Mouse (Mus musculus): Measurements from ENCODE around the gene Zic2.
A peak's percentile ranks its signal among the peaks of the same experiment; 100 is the strongest.
"Not testable (repeated sequence)": the region's sequence is repeated elsewhere in the genome, so short reads cannot be mapped to it uniquely, and the experiment has no call there.

Zic2 gene

GRCm38 (mm10) chr14:122474891-122475556 is at the start of gene Zic2:
Zic2 (plus strand) TSS chr14:122475435.
- DNase-seq (ENCODE audit: low spot score) = no peak

DNA sequence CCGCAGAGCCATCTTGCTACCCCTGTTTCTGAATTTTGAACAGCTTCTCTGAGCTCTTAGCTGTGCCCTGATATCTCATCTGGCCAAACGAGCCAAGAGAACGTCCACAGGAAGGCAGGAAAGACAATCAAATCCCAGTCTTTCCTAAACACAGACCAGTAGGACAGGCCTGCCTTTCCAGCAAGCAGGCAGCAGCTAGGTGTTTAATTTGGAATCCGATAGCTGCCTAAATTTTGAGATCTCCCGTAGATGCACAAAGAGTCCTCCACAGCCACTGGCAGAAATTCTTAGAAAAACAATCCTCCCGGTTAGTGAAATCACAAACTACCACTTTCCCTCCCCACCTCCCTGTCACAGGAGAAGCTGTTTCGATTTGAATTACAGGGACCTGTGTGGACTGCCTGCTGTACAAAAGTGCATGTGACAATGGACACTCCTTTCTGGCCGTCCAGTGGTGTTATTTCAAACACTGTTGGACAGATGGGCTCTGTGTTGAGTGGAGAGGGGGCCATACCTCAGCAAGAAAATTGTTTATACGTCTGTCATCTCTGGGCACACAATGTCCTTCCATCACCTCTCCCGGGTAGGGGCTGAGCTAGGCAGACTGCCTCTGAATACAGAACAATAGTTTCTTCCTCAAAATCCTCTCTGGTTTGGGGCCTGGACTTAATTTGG is 48.6 kb upstream of the Zic2 start:
- no peak for DNase-seq (ENCODE audit: low spot score)

DNA sequence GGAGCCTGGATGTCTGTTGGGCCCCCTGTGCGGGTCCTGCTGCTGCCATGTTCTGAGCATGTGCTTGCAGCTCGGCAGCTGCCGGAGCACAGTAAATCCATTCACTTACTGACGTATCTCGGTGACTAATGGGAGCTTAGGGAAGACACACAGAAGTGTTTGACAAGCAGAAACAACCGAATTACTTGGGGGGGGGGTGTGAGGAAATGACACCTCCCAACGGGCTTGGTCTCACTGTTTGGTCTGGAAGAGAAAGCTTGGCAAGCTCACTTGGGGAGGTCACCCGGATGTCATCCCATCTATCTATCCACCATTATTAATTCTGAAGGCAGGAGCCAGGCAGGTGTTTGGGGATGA is 48.1 kb upstream of the Zic2 start:
- DNase-seq (ENCODE audit: low spot score) = no peak

GRCm38 (mm10) chr14:122427654-122428053 is 47.6 kb upstream of the Zic2 start:
- DNase-seq (ENCODE audit: low spot score) = no peak

DNA sequence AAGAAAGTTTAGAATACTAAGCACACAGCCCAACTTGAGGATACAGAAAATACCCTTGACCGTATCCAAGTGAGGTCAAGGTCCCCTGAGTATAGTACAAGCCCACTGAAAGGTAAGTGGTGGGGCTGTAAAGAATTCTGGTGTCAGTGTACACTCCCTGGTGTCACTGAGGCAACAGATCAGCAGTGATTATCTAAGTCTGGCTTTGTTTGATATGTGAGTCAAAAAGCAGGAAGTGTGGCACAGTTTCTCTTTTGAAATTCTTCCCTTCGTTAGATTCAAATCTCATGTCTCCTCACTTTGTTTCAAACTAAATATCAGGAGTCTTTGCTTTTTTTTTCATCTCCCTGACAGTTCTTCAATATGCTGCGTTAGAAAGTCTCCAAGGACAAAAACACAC is 42.7 kb upstream of the Zic2 start:
- DNase-seq (ENCODE audit: low spot score) = no peak

DNA sequence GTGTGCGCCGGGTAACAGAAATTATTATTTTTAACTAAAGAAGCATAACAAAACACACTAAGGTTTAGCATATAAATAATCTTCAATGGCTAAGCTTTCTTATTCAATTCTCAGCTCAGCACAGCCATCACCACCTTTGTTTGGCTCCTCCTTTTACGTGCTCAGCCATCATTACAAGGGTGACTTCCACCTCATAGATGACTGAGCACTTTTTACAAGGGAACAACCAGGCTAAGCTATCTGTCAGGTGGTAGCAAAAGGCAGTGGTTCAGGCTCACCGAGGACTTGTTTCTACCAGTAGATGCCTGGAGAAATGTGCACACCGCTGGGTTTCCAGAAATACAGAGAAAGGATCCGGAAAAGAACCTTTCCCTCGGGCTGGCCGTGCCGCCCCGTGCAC is 41.2 kb upstream of the Zic2 start:
- DNase-seq (ENCODE audit: low spot score) = no peak

- no peak for DNase-seq (ENCODE audit: low spot score)
Measured at GRCm38 (mm10) chr14:122436850-122437249, 38.4 kb upstream of the Zic2 start.

DNA sequence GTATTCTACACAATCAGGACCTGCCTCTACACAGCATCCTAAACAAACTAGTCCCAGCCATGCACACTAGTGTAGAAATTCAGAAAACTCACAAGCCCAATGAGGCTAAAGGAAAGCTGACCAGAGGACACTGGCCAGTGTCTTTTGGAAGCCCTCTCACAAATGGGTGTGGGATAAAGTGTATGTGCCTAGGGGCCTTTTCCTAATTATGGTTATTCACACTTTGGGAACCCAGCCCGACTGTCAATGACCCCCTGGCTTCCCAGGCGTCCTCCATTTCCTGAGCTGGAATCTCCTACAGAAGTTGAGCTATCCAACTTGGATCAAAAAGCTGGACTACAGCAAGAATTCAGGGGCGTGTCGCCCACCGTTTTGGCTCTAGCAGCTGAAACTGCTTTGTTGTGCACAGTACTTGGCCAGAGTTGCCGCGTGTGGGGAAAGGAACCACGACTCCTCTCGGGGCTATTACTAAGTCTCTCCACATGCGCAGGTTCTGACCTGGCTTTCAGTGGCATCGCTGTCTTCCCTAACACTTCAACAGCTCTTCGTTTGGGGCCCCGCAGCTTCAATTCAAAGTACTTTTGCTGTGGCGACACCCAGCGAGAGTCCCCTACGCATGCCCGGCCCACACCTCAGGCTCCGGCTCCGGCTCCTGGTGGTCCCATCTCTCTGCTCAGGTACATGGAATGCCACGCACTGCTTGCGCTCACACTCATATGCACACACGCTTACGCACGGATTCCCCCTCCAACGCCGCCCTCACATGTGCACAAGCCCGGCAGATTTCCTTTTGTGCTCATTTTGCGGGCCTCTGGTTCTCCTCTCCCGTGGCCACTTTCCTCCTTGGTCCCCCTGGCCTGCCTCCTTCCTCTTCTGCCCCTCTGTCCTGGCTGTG is 25.4 kb upstream of the Zic2 start:
- DNase-seq (ENCODE audit: low spot score) = no peak

- DNase-seq (ENCODE audit: low spot score) = peak; percentile 53
Measured at GRCm38 (mm10) chr14:122450496-122451382, 24.5 kb upstream of the Zic2 start, which contains the start of gene Gm5089. Gm5089 (minus strand) TSS chr14:122451115.

GRCm38 (mm10) chr14:122451551-122452145 is 23.6 kb upstream of the Zic2 start:
- DNase-seq (ENCODE audit: low spot score) = no peak

DNA sequence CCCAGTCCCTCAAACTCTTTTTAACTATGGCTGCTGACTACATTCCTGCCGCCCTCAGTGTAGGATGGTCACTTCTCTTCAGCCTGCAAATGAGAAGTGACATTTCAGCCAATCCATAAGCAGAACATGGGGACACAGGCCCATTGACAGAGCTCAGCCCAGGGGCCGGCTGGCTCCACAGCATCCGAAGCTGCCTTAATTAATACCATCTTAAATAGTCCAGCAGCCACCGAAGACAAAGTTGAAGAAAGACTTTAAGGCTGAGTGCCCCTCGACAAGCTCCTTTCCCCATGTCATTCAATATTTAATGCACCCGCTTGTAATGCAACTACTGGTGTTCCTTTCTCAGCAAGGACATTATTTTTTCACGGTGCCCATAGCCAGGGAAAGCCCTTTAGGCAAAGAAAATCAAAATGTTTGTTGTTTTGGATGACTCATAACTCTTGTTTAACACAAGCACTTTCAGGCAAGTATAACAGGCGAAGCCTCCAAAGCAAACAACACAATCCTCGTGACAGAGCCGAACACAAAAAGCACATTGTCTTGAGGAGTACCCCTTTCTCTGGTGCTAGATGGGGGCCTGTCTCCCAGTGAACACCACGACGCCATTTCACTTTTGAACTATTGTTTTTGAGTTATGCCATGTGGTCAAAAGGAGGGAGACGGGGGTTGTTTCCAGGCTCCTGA is 22.4 kb upstream of the Zic2 start:
- DNase-seq (ENCODE audit: low spot score) = no peak

- no peak for DNase-seq (ENCODE audit: low spot score)
Measured at GRCm38 (mm10) chr14:122453388-122453995, 21.7 kb upstream of the Zic2 start.

- DNase-seq (ENCODE audit: low spot score) = no peak
Measured at GRCm38 (mm10) chr14:122453996-122454738, 21.1 kb upstream of the Zic2 start.

- no peak for DNase-seq (ENCODE audit: low spot score)
Measured at GRCm38 (mm10) chr14:122454901-122455561, 20.2 kb upstream of the Zic2 start.

- no peak for DNase-seq (ENCODE audit: low spot score)
Measured at GRCm38 (mm10) chr14:122455562-122455958, 19.7 kb upstream of the Zic2 start.

DNA sequence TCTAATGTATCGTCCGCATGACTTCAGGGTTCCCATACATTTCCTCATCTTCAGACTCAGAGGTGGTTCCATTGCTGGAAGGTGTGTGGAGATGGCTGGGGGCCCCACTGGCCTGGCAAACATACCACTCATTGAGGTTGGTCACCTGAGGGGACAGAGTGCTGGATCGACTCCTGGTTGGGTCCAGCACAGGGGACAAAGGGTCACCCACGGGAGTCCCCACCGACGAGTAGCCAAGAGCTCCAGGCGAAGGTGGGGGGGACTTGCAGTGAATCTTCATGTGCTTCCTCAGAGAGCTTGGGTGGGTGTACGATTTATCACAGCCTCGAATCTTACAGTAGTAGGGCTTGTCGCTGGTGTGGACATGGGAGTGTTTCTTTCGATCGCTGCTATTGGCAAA is 15.9 kb upstream of the Zic2 start:
- not testable (repeated sequence) for DNase-seq (ENCODE audit: low spot score)

DNA sequence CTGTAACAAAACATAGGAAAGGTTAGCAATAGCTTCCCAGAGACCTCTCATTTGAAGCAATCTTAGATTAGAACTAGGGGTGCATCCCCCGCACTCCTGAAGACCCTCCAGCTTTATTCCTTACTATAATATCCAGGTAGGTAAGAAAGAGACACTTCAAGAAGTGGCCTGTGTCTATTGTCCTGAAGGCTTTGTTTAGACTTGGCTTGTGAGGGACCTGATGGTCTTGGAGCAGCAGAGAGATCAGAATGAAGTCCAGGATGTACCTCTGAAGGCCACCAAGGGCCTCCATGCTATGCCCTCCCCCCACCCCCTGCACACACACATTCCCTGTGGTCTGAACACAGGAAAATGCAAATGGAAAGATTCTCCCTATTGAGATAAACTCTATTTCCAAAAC is 15.5 kb upstream of the Zic2 start:
- DNase-seq (ENCODE audit: low spot score) = no peak

GRCm38 (mm10) chr14:122460226-122460625 is 15.0 kb upstream of the Zic2 start:
- DNase-seq (ENCODE audit: low spot score) = no peak

GRCm38 (mm10) chr14:122461500-122461899 is 13.7 kb upstream of the Zic2 start:
- no peak for DNase-seq (ENCODE audit: low spot score)

All from testis, postnatal 10 days (tissue).